Mouse (Mus musculus): Measurements from ENCODE around the gene Igsf8.

GRCm38 (mm10) chr1:172300247-172300646, 38.8 kb downstream of the Igsf8 start:
- TF ChIP-seq POLR2A (IDR thresholded peaks at IDR 0.05; ENCODE audit: insufficient read depth, low read depth, low read length) (no peak), CTCF (IDR thresholded peaks at IDR 0.05; ENCODE audit: insufficient read depth, low read depth, low read length) (no peak)
